Mouse (Mus musculus) adipocyte (in vitro differentiated cells): ENCODE measurements around the gene Cib3.

ENCODE experiments used
- DNase-seq: peaks from one replicate; pipeline ENCODE4 v3.0.0-alpha.2; 2016; ENCODE audit warnings: low spot score

Gene Cib3

DNA sequence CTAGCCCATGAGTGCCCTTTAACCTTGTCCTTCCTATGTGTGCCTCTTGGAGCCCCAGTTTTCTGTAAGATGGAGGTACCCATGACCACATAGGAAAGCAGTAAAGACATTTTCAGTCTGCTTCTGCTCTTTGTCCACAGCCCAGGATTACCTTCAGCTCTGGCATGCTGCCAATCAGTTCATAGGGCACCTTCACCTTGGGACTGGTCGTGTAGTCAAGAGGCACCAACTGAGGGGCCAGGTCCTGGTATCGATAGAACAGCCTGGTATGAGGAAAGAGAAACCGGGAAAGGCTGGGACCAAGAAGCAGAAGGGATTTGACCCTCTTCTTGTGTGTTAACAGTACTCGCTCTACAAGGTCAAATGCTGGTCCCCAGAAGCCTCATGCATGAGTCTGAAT is 2.4 kb downstream of the Cib3 start:
- no peak for DNase-seq

GRCm38 (mm10) chr8:72208582-72208981 is 4.1 kb downstream of the Cib3 start:
- DNase-seq, result no peak

DNA sequence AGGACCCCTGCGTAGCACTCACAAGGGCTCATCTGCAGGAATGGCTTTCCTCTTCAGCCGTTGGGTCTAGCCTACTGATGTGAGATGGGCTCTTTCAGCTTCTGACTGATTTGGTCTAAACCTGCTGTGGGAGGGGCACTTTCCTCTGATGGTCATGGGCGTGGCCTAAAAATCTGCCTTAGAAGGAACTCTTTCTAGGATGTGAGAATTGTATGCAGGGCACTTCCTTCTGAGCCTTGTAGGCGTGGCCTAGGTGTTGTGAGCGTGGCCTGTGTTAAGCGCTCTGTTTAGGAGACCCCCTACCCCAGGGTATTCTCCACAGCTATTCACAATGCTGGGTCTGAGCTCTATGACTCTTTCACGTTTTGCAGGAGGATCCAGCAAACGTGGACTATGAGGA is 14.6 kb downstream of the Cib3 start:
- DNase-seq, result no peak

GRCm38 (mm10) chr8:72192065-72192464 is 20.6 kb downstream of the Cib3 start:
- DNase-seq, result no peak

- no peak for DNase-seq
Observed at GRCm38 (mm10) chr8:72190215-72190539, 22.5 kb downstream of the Cib3 start.

DNA sequence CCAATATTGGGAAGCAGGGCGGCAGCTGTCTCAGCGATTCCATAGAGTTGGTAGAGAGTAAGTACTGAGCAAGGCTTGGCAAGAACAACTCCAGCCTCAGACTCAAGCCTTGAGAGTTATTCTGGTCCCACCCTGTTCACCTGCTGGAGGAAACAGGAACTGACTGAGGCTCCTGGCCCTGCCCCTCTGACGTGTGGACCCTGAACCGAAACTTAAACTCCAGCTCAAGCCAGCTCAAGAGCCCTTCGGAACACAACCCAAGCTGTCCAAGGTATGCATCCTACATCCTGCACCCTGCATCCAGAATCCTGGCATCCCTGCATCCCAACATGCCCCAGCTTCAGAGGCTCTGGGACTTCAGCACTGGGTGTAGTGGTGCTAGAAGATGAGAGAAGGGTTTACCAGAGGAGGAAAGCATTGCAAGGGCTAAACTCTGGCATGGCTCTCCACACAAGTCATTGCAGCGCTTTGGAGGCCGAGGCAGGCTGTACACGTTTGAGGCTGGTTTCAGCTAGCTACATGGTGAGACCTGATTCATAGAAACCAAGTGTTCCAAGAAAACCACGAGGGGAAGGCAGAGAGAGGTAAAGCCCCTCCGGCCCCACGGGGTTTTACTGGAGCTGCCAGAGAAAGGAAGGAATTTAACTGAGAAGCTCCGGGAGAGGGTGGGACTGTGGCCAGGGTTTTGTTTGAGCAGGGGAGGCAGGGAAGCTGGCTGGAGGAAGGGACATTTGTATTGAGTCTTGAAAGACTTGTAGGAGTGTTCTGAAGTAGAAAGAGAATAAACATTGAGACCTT is 23.0 kb downstream of the Cib3 start, which contains the start of gene Hsh2d:
Gene Hsh2d, plus strand, starts transcription at position 222 of the 798 bp plus-strand sequence.
- DNase-seq, result no peak

DNA sequence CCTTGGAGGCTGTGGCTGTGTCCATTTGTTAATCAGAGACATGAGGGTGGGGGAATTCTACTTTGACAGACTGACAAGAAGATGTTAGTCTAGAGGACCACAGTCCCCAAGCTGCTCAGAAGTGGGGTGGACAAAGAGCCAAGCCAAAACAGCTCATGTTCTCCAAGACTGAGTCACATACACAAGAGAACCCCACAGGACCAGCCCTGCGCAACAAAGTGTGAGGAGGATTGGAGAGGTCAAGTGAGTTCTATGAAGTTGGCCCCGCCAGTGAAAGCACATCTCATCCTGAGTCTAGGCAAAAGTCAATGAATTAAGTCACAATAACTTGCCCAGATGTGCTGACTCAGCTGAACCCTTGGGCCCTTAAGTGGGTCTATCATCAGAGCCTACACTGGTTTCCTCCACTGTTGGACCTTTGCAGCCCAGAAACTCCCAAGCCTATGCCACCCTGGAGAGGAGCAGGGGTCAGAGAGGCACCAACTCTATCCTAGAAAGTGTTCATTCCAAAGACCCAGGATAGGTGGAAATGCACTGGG is 24.8 kb downstream of the Cib3 start:
- no peak for DNase-seq

GRCm38 (mm10) chr8:72183554-72184202 is 29.0 kb downstream of the Cib3 start:
- peak; percentile 83 for DNase-seq

GRCm38 (mm10) chr8:72177346-72177925 is 35.2 kb downstream of the Cib3 start:
- peak; percentile 81 for DNase-seq

GRCm38 (mm10) chr8:72169681-72170249 is 42.9 kb downstream of the Cib3 start:
- DNase-seq, result no peak

- no peak for DNase-seq
Observed at GRCm38 (mm10) chr8:72169098-72169668, 43.5 kb downstream of the Cib3 start.

- DNase-seq, result no peak
Observed at GRCm38 (mm10) chr8:72162821-72163220, 49.8 kb downstream of the Cib3 start.

GRCm38 (mm10) chr8:72160707-72161697 is 51.6 kb downstream of the Cib3 start, which contains the start of gene Rab8a:
TSS of gene Rab8a (plus strand) at chr8:72161200.
- peak; percentile 99 for DNase-seq

DNA sequence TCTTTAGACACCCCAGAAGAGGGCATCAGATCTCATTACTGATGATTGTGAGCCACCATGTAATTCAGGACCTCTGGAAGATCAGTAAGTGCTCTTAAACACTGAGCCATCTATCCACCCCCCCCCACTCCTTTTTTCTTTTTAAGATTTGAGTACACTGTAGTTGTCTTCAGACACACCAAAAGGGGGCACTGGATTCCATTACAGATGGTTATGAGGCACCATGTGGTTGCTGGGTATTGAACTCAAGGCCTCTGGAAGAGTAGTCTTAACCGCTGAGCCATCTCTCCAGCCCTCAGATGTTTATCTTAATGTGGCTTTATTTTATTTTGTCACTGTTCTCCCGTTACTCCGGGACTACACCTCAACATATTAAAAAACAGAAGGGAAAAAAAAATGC is 52.6 kb downstream of the Cib3 start:
- DNase-seq, result no peak

DNA sequence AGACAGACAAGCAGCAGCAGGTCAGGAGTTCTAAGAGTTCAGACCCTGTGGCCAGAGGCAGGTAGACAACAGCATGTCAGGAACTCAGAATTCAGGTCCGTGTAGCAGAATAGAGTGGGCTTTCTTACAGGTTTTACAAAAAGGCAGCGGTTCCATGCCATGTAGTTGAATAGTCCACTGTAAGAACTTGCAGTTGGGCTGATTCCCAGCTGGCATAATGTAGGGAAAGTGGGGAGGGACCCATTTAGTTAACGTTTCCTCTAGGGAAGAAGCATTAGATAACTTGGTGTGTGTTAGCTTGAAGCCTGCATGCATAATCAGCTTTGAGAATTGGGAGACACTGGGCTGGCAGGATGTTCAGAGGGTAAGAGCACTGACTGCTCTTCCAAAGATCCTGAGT is 53.9 kb downstream of the Cib3 start:
- peak; percentile 24 for DNase-seq

- no peak for DNase-seq
Observed at GRCm38 (mm10) chr8:72158096-72158495, 54.5 kb downstream of the Cib3 start.
